Mouse (Mus musculus) heart, postnatal 4 days (tissue): ENCODE measurements around the gene Gdf15. TPM values are rescaled to one million over a fixed set of nuclear protein-coding genes. Genes with fewer than 3 reads are reported as not detected.

Experiments
- DNase-seq: peaks from one replicate; pipeline ENCODE4 v3.0.0; 2021
- total RNA-seq, 2 experiments: library from RNA; stranded (reverse); gene quantifications; 2 replicates each; pipeline ENCODE4 v1.2.3; 2021

Gdf15 gene
- total RNA-seq, 2 experiments from 2014 or later, result 2.7 to 3.5 TPM

DNA sequence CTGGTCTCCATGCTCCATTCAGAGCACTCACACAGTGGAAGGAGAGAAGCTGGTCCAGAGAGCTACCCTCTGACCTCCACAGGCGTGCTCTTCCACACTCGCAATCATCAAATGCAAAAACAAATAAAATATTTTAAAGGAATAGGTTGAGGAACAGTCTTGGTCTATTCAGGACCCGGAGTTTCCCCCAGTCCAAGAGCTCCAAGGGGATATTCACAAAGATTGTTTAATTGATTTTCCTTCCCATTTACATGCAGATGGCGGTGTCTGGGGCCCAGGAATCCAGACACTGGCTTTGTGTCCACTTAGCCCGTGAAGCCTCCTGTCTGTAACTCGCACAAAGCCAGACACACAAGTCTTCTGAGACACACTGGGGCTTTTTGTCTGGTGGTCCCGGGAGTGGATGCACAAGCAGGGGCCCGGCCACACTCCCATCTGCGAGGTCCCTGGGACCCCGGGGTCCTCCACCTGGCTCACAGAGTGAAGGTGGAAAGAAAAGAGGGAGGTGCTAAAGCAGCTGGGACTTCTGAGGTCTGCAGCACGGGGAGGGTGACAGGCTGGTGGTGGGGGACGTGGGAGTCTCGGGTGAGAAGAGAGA lies 24.0 kb upstream of the Gdf15 start:
- DNase-seq, result no peak

DNA sequence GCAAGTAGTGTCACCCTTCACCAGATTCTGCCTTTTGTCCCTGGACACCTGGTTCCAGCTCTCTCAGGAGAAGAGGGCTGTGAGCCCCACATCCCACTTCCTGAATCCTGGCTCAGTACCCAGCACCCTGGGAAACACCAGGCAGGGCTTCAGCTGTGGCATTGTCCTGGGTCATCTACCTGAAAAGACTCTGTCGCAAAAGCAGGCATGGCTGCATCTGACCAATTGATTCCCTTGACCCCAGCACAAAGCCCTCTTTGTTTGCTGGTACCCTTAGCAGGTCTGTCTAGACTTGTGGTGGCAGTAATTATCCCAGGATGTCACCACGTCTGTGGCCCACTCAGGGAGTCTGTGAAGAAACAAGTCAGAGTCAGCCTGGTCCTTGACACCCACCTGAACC lies 23.2 kb upstream of the Gdf15 start:
- DNase-seq, result no peak

- DNase-seq, result no peak
These were observed 21.9 kb upstream of the Gdf15 start for GRCm38 (mm10) chr8:70654121-70654520.

GRCm38 (mm10) chr8:70653226-70653625 lies 21.0 kb upstream of the Gdf15 start:
- peak; percentile 78 for DNase-seq

DNA sequence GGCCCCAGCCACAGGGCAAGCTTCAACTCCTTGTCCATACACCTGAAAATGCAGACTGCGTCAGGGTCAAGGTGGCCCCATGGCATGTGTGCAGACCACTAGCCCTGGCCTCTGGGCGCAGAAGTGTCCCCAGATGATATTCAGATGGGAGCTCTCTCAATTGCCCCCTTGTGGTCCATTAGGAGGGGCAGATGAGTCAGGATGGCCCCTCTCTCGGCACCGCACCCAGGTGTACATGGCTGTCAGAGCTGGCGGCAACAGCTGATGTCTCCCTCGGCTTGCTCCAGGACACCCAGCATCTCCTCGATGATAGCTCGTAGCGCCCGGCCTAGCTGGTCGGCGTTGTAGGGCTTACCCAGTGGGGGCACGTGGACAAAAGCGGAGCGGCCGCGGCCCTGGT lies 18.1 kb upstream of the Gdf15 start:
- no peak for DNase-seq

GRCm38 (mm10) chr8:70649324-70649723 lies 17.1 kb upstream of the Gdf15 start:
- peak; percentile 94 for DNase-seq

- DNase-seq, result no peak
These were observed 16.7 kb upstream of the Gdf15 start for GRCm38 (mm10) chr8:70648921-70649320.

GRCm38 (mm10) chr8:70648164-70648442 lies 15.8 kb upstream of the Gdf15 start:
- no peak for DNase-seq

GRCm38 (mm10) chr8:70647343-70648163 lies 15.3 kb upstream of the Gdf15 start:
- peak; percentile 45 for DNase-seq

GRCm38 (mm10) chr8:70646775-70647174 lies 14.5 kb upstream of the Gdf15 start:
- DNase-seq, result no peak

DNA sequence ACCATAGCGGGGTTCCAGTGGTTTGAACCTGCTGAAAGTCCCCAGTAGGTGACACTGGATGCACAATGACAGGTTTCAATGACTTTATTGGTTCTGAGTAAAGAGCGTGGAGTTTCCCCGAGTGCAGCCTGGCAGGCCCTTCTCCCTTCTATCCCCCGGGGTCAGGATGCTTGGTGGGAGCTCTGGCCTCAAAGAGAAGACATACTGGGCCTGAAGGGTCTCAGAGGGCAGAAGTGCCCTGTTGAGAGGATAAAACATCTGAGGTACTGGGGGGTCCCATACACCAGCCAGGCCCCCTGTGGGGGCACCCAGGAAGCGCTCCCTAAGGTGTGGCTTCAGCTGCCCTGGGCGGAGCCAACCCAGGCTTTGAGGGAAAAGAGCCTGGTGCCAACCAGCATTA lies 14.1 kb upstream of the Gdf15 start:
- DNase-seq, result no peak

DNA sequence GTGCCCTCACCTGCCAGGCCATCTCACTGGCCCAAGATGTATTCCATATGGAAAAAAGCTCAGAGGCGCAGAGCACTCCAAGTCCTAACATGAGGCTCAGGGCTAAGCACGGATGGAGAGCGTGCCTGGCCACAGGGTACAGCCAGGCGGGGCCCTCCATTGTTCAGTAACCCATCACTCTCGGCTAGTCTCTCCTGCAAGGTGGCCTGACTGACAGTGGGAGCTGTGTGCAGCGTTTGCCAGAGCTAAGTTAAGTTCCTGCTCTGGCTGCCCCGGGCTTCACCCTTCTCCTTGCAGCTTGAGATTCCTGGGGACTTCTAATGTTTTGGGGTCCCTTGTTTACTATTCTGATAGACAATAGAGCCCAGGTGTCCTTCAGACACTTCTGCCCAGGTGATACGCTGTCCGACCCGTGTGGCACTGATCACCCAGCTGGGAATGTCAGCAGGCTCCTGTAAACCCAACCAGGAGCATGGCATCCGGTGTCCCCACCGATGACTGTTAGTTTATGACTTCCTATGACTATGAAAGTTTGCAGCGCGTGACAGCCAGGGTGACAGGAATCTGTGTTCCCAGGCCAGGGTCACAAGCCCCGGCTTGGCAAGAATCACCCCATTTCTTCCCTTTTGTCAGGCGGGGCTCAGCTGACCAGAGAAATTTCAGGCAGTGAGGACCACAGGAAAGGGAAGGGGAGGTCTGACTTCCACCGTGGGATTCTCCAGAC lies 13.4 kb upstream of the Gdf15 start:
- DNase-seq, result peak; percentile 35

- DNase-seq, result peak; percentile 47
These were observed 11.8 kb upstream of the Gdf15 start for GRCm38 (mm10) chr8:70644065-70644464.

DNA sequence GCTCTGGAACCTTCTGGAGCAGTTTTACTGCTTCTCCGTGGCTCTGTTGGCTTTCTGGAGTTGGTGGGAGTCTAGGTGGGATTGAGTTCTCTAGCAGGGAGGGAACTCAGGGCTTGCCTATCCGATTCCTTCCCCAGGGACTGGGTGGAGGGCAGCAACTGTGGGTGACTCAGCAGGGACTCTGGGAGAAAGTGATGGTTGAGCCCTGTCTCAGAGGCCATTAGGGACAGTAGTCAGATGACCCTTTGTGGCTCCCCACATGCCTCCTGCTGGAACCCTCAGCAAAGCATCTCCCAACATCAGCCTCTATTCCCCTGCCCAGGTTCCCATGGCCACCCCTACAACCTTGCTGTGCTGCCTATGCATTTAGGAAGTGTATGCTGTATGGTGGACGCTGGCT lies 10.8 kb upstream of the Gdf15 start:
- no peak for DNase-seq

GRCm38 (mm10) chr8:70638752-70639151 lies 6.5 kb upstream of the Gdf15 start:
- no peak for DNase-seq

- DNase-seq, result no peak
These were observed 4.6 kb upstream of the Gdf15 start for GRCm38 (mm10) chr8:70636838-70637237.

GRCm38 (mm10) chr8:70635527-70635926 lies 3.3 kb upstream of the Gdf15 start:
- DNase-seq, result no peak

GRCm38 (mm10) chr8:70634066-70634465 lies 1.8 kb upstream of the Gdf15 start:
- peak; percentile 93 for DNase-seq

DNA sequence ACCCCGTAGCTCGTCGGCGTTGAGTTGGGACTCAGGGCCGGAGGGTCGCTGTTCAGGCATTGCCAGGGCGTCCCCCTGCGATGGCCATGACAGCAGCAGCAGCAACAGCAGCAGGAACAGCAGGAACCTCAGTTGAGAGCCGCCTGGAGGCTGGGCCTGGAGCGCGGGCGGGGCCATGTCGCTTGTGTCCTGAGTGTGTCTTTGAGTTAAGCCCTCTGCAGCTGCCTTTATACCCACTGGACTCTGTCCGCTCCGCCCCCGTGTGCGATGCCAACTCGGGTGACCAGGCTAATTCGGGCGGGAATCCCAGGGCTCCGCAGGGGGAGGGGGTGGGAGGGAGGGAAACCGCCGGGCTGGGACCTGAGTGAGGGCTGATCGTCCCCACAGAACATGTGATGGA lies 820 bp downstream of the Gdf15 start:
- peak; percentile 76 for DNase-seq

- peak; percentile 77 for DNase-seq
These were observed 1.5 kb downstream of the Gdf15 start for GRCm38 (mm10) chr8:70630532-70631381.

GRCm38 (mm10) chr8:70629574-70630531 lies 2.4 kb downstream of the Gdf15 start:
- DNase-seq, result peak; percentile 90
